Mouse (Mus musculus) embryonic fibroblast, embryonic 13.5 days (primary cell): ENCODE measurements around the gene Hivep2.

Experiments used
- CTCF ChIP-seq: IDR thresholded peaks from 2 replicates; pipeline ENCODE4 v1.5.1; 2011; ENCODE audit warnings: mild to moderate bottlenecking, control low read depth, low read length, moderate library complexity, borderline replicate concordance; ENCODE audit not compliant: insufficient read depth
- POLR2A ChIP-seq: IDR thresholded peaks from 2 replicates; pipeline ENCODE4 v1.6.1; 2011; ENCODE audit warnings: low read depth, mild to moderate bottlenecking, control low read depth, low read length, moderate library complexity

DNA sequence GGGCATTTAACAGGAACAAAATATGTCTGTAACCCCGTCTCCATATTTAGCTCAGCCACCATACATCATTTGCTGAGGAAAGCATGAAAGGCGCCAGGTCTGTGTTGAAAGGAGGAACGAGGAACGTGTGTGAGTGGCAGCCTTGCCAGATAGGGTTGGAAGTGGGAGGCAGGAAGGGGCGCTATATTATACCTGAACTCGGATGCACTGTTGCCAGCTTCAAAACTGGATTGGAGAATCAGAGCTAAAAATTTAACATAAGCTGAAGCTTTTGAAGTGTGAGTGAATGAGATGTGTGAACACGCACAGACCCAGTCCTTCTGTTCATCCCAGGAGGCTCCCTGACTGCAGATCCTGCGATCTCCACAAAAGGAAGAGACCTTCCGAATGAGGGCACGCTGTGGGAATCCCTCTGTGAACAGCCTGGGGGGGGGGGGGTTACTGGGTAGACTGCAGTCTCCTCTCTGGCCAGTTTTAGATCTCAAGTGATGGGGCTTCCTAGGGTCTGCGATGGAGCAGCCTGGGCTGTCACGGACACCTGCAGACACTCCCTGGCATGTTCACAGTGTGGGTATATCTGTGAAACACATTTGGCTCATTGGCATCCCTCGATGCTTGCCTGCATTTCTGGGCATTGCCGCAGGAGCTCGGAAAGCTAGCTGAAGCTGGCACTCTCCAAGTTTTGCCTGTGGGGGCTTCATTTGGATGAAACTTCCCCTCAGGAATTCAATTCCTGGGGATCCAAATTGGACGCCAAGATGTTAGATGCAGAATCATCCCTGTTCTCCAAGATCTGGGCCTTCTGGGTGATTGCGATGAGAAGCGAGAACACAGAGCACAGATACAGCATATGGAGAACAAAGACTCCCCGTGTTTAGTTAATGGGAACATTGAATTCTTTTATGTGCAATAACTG is 213.8 kb downstream of the Hivep2 start:
- TF ChIP-seq CTCF (no peak), POLR2A (no peak)
